Mouse (Mus musculus): ENCODE data around the gene Acot11. TPM values are rescaled to one million over a fixed set of nuclear protein-coding genes. Genes with fewer than 3 reads are reported as not detected.
A peak's percentile ranks its signal among the peaks of the same experiment; 100 is the strongest.

The Acot11 gene
- total and polyA plus RNA-seq, 3 experiments = 16.4 to 48.6 (median 27.5) TPM

DNA sequence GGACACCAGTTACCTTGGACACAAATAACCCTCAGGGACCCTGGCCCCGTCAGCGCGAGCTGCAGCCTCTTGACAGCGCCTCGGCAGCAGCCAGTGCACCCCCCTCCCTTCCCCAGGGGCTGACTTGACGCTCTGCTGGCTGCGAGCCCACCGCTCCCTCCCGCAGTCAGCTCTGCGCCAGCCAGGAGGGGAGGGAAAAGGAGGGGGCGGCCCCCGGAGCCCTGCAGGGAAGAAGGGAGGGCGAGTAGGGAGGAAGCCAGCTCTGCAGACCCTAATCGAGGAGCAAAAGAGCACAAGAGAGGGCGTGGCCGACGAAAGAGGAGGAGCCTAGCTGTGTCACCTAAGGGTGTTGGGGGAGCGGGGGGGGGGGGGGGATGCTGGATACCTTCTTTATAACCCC is 33.2 kb upstream of the Acot11 start:
- H3K36me3 ChIP-seq (ENCODE audit: control insufficient read depth, insufficient read depth, low read length) = no peaks in the 10 kb centered on the region
- peak; percentile 79 to 81 for DNase-seq
- TF ChIP-seq CTCF (IDR thresholded peaks at IDR 0.05) (no peak), POLR2A (IDR thresholded peaks at IDR 0.05; ENCODE audit: insufficient read depth, low read depth, low read length) (no peak), EP300 (IDR thresholded peaks at IDR 0.05; ENCODE audit: insufficient read depth, low read depth, low read length) (no peak)
- peak overlapping the region; percentile 26 for H3K27ac ChIP-seq
- H3K9ac ChIP-seq (ENCODE audit: low read depth, low read length) = peak overlapping the region; percentile 48
- WGBS = 2% methylated on average over 8 of the region's 18 CpGs
- H3K4me3 ChIP-seq = peak overlapping the region; percentile 7; the same call in 1 of the 2 replicates
- H3K4me1 ChIP-seq (ENCODE audit: control insufficient read depth, insufficient read depth, low read length) = peaks cover 3% of the 10 kb centered on the region; the same call in 1 of the 2 replicates
- H3K27me3 ChIP-seq (ENCODE audit: control insufficient read depth, insufficient read depth, low read length) = no peaks in the 10 kb centered on the region
- intact Hi-C loops (cut with DNase I) = loop anchor here (2.0 to 5.0 kb wide), 2 partner anchors 214 to 229 kb away; partner anchors contain the start of genes Cyb5rl and Mrpl37
- no peaks in the 10 kb centered on the region for H3K79me2 ChIP-seq (replicated peaks; ENCODE audit: control insufficient read depth, insufficient read depth, low read length)

DNA sequence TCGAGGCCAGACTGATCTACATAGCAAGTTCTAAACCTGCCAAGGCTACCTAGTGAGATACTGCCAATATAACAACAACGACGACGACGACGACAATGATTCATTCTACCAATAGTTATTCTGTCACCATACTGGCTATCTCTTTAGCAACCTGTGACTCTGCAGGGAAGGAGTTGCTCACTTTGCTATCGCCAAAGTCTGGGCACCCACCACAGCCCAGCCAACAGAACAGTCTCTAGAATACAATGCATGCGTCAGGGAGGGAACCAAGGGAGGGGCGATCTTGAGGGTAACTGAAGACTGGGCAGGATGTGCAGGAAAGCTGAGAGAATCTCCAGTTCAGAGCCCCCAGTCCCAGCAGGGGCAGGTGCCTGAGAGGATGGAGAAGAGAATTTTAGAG is 32.6 kb upstream of the Acot11 start:
- H3K36me3 ChIP-seq (ENCODE audit: control insufficient read depth, insufficient read depth, low read length) = no peaks in the 10 kb centered on the region
- no peaks in the 10 kb centered on the region for H3K27me3 ChIP-seq (ENCODE audit: control insufficient read depth, insufficient read depth, low read length)
- no peak overlapping the region for H3K9ac ChIP-seq (ENCODE audit: low read depth, low read length)
- intact Hi-C loops (cut with DNase I) = loop anchor here (5.0 kb wide), 1 partner anchor 215 kb away; no protein-coding TSS in a partner anchor
- peaks cover 3% of the 10 kb centered on the region; the same call in 1 of the 2 replicates for H3K4me1 ChIP-seq (ENCODE audit: control insufficient read depth, insufficient read depth, low read length)
- peak overlapping the region; percentile 26; the same call in 1 of the 2 replicates for H3K27ac ChIP-seq
- no peak overlapping the region for H3K4me3 ChIP-seq
- no peaks in the 10 kb centered on the region for H3K79me2 ChIP-seq (replicated peaks; ENCODE audit: control insufficient read depth, insufficient read depth, low read length)
- 14% methylated on average over 9 of the region's 9 CpGs for WGBS
- TF ChIP-seq EP300 (IDR thresholded peaks at IDR 0.05; ENCODE audit: insufficient read depth, low read depth, low read length) = no peak
- TF ChIP-seq CTCF (IDR thresholded peaks at IDR 0.05) = no peak
- TF ChIP-seq POLR2A (IDR thresholded peaks at IDR 0.05; ENCODE audit: insufficient read depth, low read depth, low read length) = no peak
- no peak for DNase-seq

DNA sequence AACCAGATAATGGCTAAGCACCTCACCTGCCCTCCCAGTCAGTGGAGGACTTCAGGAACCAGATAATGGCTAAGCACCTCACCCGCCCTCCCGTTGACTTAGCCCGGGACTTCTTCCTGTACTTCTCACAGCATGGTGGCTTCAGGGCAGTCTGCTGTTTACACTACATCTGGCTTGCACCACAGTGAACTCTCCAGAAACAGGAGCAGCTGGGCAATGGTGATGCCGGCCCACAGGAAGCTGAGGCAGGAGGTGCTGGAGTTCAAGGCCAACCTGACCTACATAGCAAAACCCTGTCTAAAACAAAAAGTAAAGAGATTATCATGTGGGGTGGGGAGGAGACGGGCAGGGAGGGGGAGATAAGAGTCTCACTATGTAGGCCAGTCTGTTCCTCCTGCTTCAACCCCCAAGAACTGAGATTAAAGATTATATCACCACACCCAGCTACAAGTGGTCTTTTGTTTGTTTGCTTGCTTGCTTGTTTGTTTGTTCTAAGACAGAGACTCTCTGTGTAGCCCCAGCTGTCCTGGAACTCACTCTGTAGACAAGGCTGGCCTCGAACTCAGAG is 25.8 kb upstream of the Acot11 start:
- Histone ChIP-seq H3K79me2 (replicated peaks; ENCODE audit: control insufficient read depth, insufficient read depth, low read length) (no peaks in the 10 kb centered on the region), H3K9ac (ENCODE audit: low read depth, low read length) (no peak overlapping the region), H3K27ac (no peak overlapping the region), H3K27me3 (ENCODE audit: control insufficient read depth, insufficient read depth, low read length) (no peaks in the 10 kb centered on the region), H3K4me3 (no peak overlapping the region), H3K4me1 (ENCODE audit: control insufficient read depth, insufficient read depth, low read length) (peaks cover 4% of the 10 kb centered on the region; the same call in 1 of the 2 replicates), H3K36me3 (ENCODE audit: control insufficient read depth, insufficient read depth, low read length) (no peaks in the 10 kb centered on the region)
- DNase-seq = no peak
- 73% methylated on average over 6 of the region's 6 CpGs for WGBS
- intact Hi-C loops (cut with DNase I) = no loop called here
- no peak for TF ChIP-seq POLR2A (IDR thresholded peaks at IDR 0.05; ENCODE audit: insufficient read depth, low read depth, low read length)
- no peak for TF ChIP-seq EP300 (IDR thresholded peaks at IDR 0.05; ENCODE audit: insufficient read depth, low read depth, low read length)
- no peak for TF ChIP-seq CTCF (IDR thresholded peaks at IDR 0.05)

- intact Hi-C loops (cut with DNase I) = no loop called here
- no peaks in the 10 kb centered on the region for H3K36me3 ChIP-seq (ENCODE audit: control insufficient read depth, insufficient read depth, low read length)
- H3K79me2 ChIP-seq (replicated peaks; ENCODE audit: control insufficient read depth, insufficient read depth, low read length) = no peaks in the 10 kb centered on the region
- peak overlapping the region; percentile 52 for H3K4me3 ChIP-seq
- peaks cover 4% of the 10 kb centered on the region; the same call in 1 of the 2 replicates for H3K4me1 ChIP-seq (ENCODE audit: control insufficient read depth, insufficient read depth, low read length)
- TF ChIP-seq POLR2A (IDR thresholded peaks at IDR 0.05; ENCODE audit: insufficient read depth, low read depth, low read length) = 0 out of 2 replicates have a peak, but pooled peaks have one; percentile 13
- TF ChIP-seq CTCF (IDR thresholded peaks at IDR 0.05) = peak; percentile 57
- no peak for TF ChIP-seq EP300 (IDR thresholded peaks at IDR 0.05; ENCODE audit: insufficient read depth, low read depth, low read length)
- no peaks in the 10 kb centered on the region for H3K27me3 ChIP-seq (ENCODE audit: control insufficient read depth, insufficient read depth, low read length)
- peak; percentile 73 to 80 for DNase-seq
- under 1% methylated on average over 42 of the region's 42 CpGs for WGBS
- peak overlapping the region; percentile 54 for H3K9ac ChIP-seq (ENCODE audit: low read depth, low read length)
- 0 out of 2 replicates have a peak overlapping the region, but pooled peaks have one; percentile 28 for H3K27ac ChIP-seq
Observed at GRCm38 (mm10) chr4:106827738-106828361, 23.1 kb upstream of the Acot11 start.

- no peaks in the 10 kb centered on the region for H3K36me3 ChIP-seq (ENCODE audit: control insufficient read depth, insufficient read depth, low read length)
- intact Hi-C loops (cut with DNase I) = no loop called here
- peaks cover 4% of the 10 kb centered on the region; the same call in 1 of the 2 replicates for H3K4me1 ChIP-seq (ENCODE audit: control insufficient read depth, insufficient read depth, low read length)
- no peak overlapping the region for H3K27ac ChIP-seq
- no peaks in the 10 kb centered on the region for H3K27me3 ChIP-seq (ENCODE audit: control insufficient read depth, insufficient read depth, low read length)
- H3K4me3 ChIP-seq = no peak overlapping the region
- H3K79me2 ChIP-seq (replicated peaks; ENCODE audit: control insufficient read depth, insufficient read depth, low read length) = no peaks in the 10 kb centered on the region
- no peak for DNase-seq
- TF ChIP-seq POLR2A (IDR thresholded peaks at IDR 0.05; ENCODE audit: insufficient read depth, low read depth, low read length) (no peak), EP300 (IDR thresholded peaks at IDR 0.05; ENCODE audit: insufficient read depth, low read depth, low read length) (no peak), CTCF (IDR thresholded peaks at IDR 0.05) (no peak)
- H3K9ac ChIP-seq (ENCODE audit: low read depth, low read length) = no peak overlapping the region
- 79% methylated on average over 5 of the region's 5 CpGs for WGBS
Observed at GRCm38 (mm10) chr4:106825229-106825628, 20.4 kb upstream of the Acot11 start.

GRCm38 (mm10) chr4:106819404-106819803 is 14.6 kb upstream of the Acot11 start:
- intact Hi-C loops (cut with DNase I) = no loop called here
- no peak for DNase-seq

More at GRCm38 (mm10) chr4:106819404-106819803, 14.6 kb upstream of the Acot11 start:
- H3K4me3 ChIP-seq = no peak overlapping the region
- TF ChIP-seq CTCF (IDR thresholded peaks at IDR 0.05) = no peak
- no peak for TF ChIP-seq EP300 (IDR thresholded peaks at IDR 0.05; ENCODE audit: insufficient read depth, low read depth, low read length)
- no peak for TF ChIP-seq POLR2A (IDR thresholded peaks at IDR 0.05; ENCODE audit: insufficient read depth, low read depth, low read length)
- no peaks in the 10 kb centered on the region for H3K27me3 ChIP-seq (ENCODE audit: control insufficient read depth, insufficient read depth, low read length)
- H3K9ac ChIP-seq (ENCODE audit: low read depth, low read length) = no peak overlapping the region
- H3K4me1 ChIP-seq (ENCODE audit: control insufficient read depth, insufficient read depth, low read length) = no peaks in the 10 kb centered on the region
- no peaks in the 10 kb centered on the region for H3K79me2 ChIP-seq (replicated peaks; ENCODE audit: control insufficient read depth, insufficient read depth, low read length)
- no peaks in the 10 kb centered on the region for H3K36me3 ChIP-seq (ENCODE audit: control insufficient read depth, insufficient read depth, low read length)
- no peak overlapping the region for H3K27ac ChIP-seq

Measured in heart, adult 2 months (tissue).